Mouse (Mus musculus): Measurements from ENCODE around the gene Letm1.

DNA sequence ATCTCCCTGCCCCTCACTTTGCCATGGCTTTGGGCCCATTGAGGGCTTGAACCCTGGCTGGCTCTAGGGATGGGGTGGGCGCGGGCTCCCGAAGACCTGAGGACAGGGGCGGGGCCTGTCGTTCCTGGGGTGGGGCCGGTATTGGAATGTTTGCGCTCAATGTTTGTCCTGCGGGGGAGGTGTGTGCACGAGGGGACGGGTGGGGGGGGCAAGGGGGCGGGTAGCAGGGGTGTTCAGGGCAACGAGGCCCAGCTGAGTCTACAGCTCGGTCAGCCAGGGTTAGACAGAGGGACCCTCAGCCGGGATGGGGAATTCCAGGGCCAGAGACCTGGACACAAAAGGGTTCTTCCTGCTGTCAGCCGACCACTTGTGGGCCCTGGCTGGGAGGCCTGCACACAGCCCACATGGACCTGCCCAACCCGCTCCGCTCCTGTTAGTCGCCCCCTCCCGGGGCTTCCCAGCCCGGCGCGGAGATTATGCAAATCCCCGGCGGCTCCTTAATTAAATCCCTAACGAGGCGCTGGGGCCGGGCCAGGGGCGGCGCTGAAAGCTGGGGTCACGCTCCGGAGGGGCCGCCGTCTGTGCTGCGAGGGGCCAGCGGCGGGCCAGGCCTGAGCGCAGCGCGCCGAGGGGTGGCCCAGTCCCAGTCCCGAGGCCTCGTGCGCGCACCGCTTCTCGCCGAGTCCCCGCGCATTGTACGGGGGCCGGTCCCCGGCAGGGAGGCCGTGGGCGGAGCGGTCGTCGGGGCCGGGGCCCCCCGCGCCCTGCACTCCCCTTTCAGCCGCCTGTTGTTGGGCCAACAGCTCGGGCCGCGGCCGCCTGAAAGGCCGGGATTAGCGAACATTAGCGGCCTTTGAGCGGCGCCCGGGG, 87.5 kb downstream of the Letm1 start:
- no peak for TF ChIP-seq CTCF (IDR thresholded peaks at IDR 0.05; ENCODE audit: control insufficient read depth, insufficient read depth, low read length)
- TF ChIP-seq POLR2A (IDR thresholded peaks at IDR 0.05; ENCODE audit: borderline replicate concordance, control insufficient read depth, low read depth, low read length), result no peak

Data from bone marrow, adult 2 months (tissue).